Mouse (Mus musculus) olfactory bulb, adult 2 months (tissue): ENCODE results near the gene Btnl2.

Experiments used
- CTCF ChIP-seq: fragments of 200-500 bp; IDR thresholded peaks from 2 replicates; pipeline ENCODE4 v1.5.1; 2012; ENCODE audit warnings: low read depth, mild to moderate bottlenecking, low read length, moderate library complexity; ENCODE audit not compliant: insufficient read depth
- POLR2A ChIP-seq: fragments of 200-500 bp; IDR thresholded peaks from 2 replicates; pipeline ENCODE4 v1.6.1; 2012; ENCODE audit warnings: mild to moderate bottlenecking, low read depth, low read length, moderate library complexity; ENCODE audit not compliant: insufficient read depth

- TF ChIP-seq CTCF: no peak
- TF ChIP-seq POLR2A: no peak
Observed at GRCm38 (mm10) chr17:34378716-34379115, 24.1 kb downstream of the Btnl2 start.
